ENCODE assay signal across 23 mouse cellular contexts in genomic region chr8:95609406-95609805, GRCm38 (mm10). TPM values are rescaled to one million over a fixed set of nuclear protein-coding genes. Genes with fewer than 3 reads are reported as not detected.
"Had no signal": no experiment of that assay in that cellular context is flagged by ENCODE, and none has a peak within 500 bp of the region (broad histone marks: within the 10 kb centered on the region; RNA-seq: fewer than 3 reads in every experiment).

No protein-coding gene starts in this region.

- H3K4me2 ChIP-seq: neural tube, embryonic 12.5 days; neural tube, embryonic 13.5 days; neural tube, embryonic 15.5 days; stomach, embryonic 15.5 days had no signal

- H3K4me3 ChIP-seq: neural tube, embryonic 12.5 days; neural tube, embryonic 13.5 days; neural tube, embryonic 15.5 days; stomach, embryonic 15.5 days had no signal

- H3K9ac ChIP-seq: neural tube, embryonic 12.5 days; neural tube, embryonic 13.5 days; neural tube, embryonic 15.5 days; stomach, embryonic 15.5 days had no signal

- H3K27me3 ChIP-seq: neural tube, embryonic 12.5 days; neural tube, embryonic 13.5 days; neural tube, embryonic 15.5 days; stomach, embryonic 15.5 days had no signal

- H3K27ac ChIP-seq: neural tube, embryonic 12.5 days; neural tube, embryonic 13.5 days; neural tube, embryonic 15.5 days; stomach, embryonic 15.5 days; stomach, postnatal 0 days had no signal

- H3K4me1 ChIP-seq: neural tube, embryonic 13.5 days; stomach, embryonic 15.5 days had no signal

- H3K36me3 ChIP-seq: neural tube, embryonic 12.5 days; neural tube, embryonic 13.5 days; neural tube, embryonic 15.5 days; stomach, embryonic 15.5 days had no signal

- H3K9me3 ChIP-seq: neural tube, embryonic 12.5 days; neural tube, embryonic 13.5 days; neural tube, embryonic 15.5 days; stomach, embryonic 15.5 days had no signal

- DNase-seq: retina, postnatal 1 day; right cerebral cortex, adult 18-20 months; right cerebral cortex, postnatal 14 days; right cerebral cortex, postnatal 25 days; right cerebral cortex, postnatal 4 days; spleen, adult 18-20 months; thymus, adult 18-20 months; thymus, adult 2 months; thymus, postnatal 14 days; thymus, postnatal 25 days; thymus, postnatal 36 days had no signal

RNA-seq across cellular contexts. Expression of gene Prss54, which starts 33.3 kb away (rescaled TPM):
- polyA plus RNA-seq: neural tube, embryonic 12.5 days; neural tube, embryonic 13.5 days; neural tube, embryonic 14.5 days; neural tube, embryonic 15.5 days; small intestine, adult 2 months; spleen, adult 2 months; stomach, embryonic 14.5 days; stomach, embryonic 15.5 days; stomach, embryonic 16.5 days; stomach, postnatal 0 days; thymus, postnatal 0 days; urinary bladder, adult 2 months had no signal
